Mouse (Mus musculus) gastrocnemius, postnatal 4 days (tissue): ENCODE measurements at regions not wholly inside any gene's neighbourhood (a gene's known extent, or its start where the extent isn't known, plus 50 kb on each side); places are given as distances from the start of the nearest gene placed in this dataset.
A peak's percentile ranks its signal among the peaks of the same experiment; 100 is the strongest.

Experiments used
- DNase-seq, 2 experiments: peaks; one replicate each; pipeline ENCODE4 v3.0.0; 2021 to 2022; ENCODE audit warnings: low spot score in 2 of 2, mixed read lengths in 2 of 2

DNA sequence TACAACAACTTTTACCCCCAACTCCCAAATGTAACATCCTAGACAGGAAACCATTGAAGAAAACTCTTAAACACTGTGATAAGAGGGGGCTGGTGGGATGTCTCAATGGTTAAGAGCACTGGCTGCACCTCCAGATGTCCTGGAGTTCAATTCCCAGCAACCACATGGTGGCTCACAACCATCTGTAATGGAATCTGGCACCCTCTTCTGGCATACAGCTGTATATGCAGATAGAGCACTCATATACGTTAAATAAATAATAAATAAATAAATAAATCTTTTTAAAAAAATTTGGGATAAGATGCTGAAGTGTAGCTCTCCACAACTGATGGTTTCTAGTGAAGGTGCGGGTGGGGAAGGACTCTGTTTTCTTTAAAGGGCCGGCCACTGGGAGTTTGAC, 69.3 kb downstream of the Kctd15 start:
- DNase-seq: no peak

DNA sequence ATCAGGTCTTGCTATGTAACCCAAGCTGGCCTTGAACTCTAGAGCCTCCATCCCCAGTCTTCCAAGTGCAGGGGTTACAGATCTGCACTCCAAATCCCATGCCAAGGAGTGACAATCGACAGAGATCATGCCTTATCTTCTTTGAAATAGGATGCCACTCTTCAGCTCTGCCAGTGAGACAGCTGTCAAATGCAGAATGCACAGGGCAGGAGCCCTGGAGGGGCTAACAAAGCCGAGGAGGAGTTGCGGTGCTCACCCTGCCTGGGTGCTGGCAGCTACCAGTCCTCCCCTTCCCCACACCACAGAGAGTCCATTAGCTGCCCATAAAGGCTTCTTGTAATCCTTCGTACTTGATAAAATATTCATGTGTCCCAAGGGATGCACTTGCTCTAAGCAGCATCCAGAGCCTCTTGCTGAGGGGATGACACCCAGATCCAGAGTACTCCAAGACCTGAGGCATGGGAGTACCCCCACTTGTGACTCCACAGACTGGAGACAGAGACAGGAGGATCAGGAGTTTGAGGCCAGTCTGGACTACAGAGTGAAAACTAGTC, 71.1 kb downstream of the Kctd15 start:
- DNase-seq: no peak

GRCm38 (mm10) chr7:34584870-34585269, 71.7 kb downstream of the Kctd15 start:
- no peak for DNase-seq

DNA sequence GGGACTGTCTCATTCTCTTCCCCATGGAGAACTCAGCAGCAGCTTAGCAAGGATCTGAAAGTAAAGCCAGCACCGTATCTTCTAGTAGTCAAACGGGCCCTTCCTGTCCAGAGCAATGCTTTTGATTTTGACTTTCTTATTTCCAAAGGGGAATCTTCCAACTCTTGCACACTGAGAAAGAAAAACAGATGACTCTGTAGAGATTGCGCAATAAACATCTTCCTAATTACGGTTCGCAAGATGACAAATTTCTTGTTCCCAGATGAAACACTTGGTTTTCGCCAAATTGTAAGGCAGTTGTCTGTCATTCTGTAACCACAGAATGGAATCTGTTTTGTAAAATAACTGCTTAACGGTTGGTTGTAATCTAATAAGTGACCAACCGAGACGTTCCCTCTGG, 75.7 kb downstream of the Kctd15 start:
- no peak for DNase-seq

DNA sequence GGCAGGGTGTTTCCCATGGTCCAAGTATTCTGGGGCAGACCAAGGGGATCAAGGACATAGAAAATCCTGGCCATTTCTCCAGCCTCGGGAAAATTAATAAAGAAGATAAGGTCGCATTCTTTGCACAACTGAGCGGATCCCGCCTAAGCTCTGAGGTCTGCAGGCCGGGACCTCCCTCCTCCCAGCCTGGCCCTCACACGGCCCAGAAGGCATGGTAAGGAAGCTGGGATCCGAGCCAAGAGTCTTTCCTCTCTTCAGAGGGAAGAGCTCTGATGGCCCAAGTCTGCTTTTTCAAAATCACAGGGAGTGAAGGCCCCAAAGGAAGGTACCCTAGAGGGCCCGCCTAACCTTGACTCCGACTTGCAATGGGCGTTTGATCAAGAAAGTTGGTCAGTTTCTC, 85.2 kb downstream of the Kctd15 start:
- peak in 1 of 2 experiments; percentile 38 for DNase-seq

DNA sequence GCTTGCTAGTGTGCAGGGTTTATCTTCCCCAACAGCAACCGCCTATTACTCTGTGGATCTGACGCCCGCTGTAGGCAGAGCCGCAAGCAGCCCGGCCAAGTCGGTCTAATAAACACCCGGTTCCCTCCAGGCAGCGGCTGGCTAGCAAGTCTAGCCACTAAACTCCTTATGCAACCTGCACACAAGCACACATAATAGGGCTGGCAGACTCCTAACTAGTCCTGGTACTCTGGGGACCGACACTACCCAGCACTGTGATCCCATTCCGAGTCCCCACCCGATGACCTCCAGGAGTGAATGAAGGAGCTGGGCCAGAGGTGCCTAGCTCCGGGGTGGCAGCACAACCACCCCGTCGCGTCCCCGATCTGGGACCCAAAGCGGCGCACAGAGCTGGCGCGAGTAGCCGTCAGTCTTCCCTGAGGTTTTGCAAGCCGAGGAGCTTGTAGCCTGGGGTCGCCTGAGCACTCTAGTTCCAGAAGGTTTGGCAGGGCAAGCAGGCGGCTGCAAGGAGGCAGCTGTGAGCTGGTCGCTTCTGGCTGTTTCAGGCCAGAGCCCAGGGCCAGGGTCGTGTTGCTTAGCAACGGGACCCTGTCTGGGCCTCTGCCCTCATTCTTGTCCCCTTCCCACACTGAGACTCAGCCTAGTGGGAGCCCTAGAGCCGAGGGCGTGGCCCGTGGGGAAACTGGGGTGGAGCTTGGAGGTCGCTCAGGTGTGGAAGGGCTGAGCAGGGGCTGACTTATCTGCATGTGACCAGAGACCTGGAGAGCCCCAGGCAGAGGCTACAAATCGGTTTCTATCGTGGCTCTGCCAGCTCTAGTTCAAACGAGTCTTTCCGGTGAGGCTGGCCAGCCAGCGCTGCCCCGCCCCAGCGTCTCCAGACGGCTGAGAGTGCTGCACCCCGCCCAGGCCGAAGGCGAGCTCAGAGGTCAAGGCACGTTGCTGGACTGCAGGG, 86.1 kb downstream of the Kctd15 start:
- DNase-seq: peak; percentile 28 to 61

- DNase-seq: no peak
Observed at GRCm38 (mm10) chr7:34569747-34570113, 86.8 kb downstream of the Kctd15 start.

GRCm38 (mm10) chr7:34567575-34567974, 89.0 kb downstream of the Kctd15 start:
- DNase-seq: no peak

DNA sequence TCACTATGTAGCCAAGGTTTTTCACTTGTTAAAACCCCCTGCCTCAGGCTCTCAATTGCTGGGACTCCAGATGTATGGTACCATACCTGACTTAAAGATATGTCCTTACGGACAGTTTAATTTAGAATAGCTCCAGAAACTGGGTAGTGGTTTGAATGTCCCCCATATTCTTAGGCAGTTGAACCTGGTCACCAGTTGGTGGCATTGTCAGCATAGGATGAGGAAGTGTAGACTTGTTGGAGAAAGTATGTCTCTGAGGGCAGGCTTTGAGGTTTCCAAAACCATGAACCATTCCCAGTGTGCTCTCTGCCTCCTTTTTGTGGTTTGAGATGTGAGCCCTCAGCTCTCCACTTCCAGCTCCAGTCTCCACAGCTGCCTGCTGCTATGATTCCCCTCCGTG, 94.4 kb downstream of the Kctd15 start:
- DNase-seq: no peak

DNA sequence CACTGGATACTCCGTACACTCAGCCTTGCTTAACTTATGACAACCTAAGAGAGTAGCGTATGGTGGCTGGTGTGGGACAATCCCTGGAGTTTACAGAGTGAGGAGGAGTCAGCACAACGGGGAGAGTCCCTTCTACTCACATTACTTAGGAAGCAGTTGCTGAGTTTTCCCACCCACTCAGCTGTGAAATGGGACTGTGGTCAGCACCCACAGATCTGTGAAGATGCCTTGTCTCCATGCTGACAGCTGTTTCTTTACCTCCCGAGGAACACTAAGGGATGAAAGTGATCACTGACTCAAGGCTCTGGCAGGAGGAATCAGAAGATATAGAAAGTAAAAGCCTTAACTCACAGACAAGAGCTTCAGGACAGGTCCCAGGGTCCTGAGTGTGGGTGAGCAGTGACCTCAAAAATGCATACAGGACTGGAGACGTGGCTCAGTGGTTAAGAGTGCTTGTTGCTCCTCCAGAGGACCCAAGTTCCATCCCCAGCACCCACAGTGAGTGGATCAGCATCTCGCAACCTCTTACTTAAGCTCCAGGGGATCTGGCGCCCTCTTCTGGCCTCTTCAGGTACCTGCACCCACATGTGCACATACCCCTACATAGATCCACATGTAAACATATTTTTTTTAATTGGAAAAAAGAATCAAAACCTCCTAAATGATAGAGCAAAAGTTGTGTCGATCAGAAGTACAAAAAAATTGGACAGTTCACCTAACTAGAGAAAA, 97.8 kb downstream of the Kctd15 start:
- DNase-seq: no peak

DNA sequence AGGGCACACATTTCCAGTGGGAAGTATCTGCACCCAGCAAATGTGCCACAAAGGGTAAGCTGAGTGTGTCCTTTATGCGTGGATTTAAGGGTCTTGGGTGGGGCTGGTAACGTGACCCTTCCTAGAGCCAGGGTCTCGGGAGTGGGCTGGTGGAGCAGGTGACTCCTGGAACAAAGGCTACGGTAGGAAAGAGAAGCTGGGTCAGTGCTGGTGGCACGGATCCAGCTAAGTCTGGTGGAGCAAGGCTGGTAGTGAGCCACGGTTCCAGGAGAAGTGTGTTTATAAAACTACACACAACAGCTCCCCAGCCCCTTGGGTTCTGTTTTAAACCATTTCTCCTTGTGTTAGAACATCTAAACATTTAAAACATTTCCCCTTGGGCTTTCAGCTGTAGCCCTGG, 101.3 kb downstream of the Kctd15 start:
- no peak for DNase-seq

GRCm38 (mm10) chr7:34546609-34547316, 109.8 kb downstream of the Kctd15 start:
- no peak for DNase-seq

GRCm38 (mm10) chr7:34545906-34546305, 110.6 kb downstream of the Kctd15 start:
- DNase-seq: no peak

DNA sequence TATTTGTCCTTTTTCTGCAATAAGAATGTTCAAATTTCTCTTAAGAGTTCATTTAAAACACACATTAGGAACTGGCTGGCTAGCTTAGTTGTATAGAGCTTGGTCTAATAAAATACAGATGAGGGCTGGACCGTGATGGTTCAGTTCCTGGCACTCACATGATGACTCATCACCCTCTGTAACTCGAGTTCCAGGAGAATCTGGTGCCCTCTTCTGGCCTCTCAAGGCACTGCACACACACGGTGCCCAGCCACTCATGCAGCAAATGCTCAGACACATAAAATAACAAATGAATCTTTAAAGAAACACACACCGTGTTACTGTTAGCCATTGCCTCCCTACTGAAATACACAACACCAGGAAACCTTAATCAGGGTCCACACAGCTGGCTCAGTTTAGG, 114.6 kb downstream of the Kctd15 start:
- DNase-seq: no peak

GRCm38 (mm10) chr7:34541000-34541399, 115.5 kb downstream of the Kctd15 start:
- no peak for DNase-seq

- no peak for DNase-seq
Observed at GRCm38 (mm10) chr7:34539856-34540255, 116.7 kb downstream of the Kctd15 start.

DNA sequence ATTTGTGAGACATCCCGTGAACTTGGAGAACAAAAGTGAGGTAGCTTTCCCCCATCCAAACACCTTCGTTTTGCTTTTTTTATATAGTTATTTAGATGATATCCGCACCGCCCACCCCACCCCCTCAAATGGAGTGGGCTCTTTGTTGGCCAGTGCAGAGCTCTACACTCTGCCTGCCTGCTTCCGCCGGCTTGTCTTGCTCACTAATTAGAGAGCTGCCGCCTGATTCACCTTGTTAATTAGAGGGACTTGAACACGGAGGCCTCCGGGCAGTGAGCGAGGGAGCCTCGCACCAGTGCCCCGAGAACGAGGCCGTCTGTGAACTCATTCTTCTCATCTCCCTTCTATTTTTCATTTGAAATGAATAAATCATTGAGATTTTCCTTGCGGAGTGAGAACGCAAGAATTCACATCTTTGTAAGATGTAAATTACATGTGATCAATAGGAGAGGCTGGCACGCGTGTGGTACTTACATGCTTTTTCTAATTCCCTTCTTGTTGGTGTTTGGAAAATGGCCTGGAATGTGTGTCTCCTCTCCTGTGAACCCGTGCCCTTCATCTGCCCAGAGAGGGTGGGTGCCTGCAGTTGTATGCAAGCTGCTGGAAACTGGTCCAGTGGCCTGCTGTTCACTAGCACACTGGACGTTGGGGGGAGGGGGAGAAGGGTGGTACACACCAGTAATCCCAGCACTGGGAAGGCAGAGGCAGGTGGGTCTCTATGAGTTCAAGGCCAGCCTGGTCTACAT, 118.0 kb downstream of the Kctd15 start:
- DNase-seq: no peak

DNA sequence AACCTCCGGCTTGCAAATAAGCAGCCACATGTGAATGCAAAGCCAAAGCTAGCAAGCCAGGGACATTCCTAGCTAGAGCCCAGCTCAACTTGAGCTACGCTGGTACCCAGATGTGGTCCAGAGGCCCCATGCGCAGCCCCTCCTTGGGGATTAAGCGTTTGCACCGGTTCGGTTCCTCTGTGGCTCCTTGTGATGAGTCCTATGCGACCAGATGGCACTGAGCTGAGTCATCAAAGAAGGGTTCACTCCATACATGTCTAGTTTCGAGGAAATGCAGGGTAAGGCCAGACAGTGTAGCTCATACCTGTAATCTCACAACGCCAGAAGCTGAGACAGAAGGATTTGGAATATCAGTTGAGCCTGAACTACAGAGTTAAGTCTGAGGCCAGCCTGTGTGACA, 119.4 kb downstream of the Kctd15 start:
- no peak for DNase-seq

GRCm38 (mm10) chr7:34534241-34534640, 122.3 kb downstream of the Kctd15 start:
- no peak for DNase-seq

GRCm38 (mm10) chr7:34531639-34532038, 124.9 kb downstream of the Kctd15 start:
- DNase-seq: no peak

GRCm38 (mm10) chr7:34507858-34508257, 114.7 kb upstream of the Lsm14a start:
- no peak for DNase-seq
